22 mouse cellular contexts compared by ENCODE assay signal in the genomic region with DNA sequence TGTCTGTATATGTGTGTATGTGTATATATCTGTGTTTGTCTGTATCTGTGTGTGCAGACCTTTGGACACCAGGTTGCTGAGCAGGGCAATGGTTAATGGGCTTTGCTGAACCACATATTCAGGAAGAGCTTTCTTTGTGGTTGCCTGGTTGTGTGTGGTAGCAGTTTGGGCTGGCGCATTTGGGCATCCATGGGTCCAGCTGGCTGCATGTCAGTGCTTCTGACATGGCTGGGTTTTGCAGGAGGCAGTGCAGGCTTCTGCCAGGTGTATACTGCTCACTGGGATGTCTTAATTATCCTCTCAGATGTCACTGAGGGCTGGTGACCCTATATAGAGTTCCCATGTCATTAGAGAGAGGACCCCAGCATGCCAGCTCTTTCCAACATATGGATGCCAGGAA. TPM values are rescaled to one million over a fixed set of nuclear protein-coding genes. Genes with fewer than 3 reads are reported as not detected.
"Had no signal": no experiment of that assay in that cellular context is flagged by ENCODE, and none has a peak within 500 bp of the region (broad histone marks: within the 10 kb centered on the region; RNA-seq: fewer than 3 reads in every experiment).

No protein-coding gene starts in this region.

- H3K9ac ChIP-seq: neural tube, embryonic 13.5 days; neural tube, embryonic 15.5 days; stomach, embryonic 15.5 days had no signal

- H3K27ac ChIP-seq: neural tube, embryonic 13.5 days; neural tube, embryonic 15.5 days; stomach, embryonic 15.5 days; stomach, postnatal 0 days had no signal

- H3K4me1 ChIP-seq: stomach, embryonic 15.5 days had no signal

- H3K4me3 ChIP-seq: neural tube, embryonic 13.5 days; neural tube, embryonic 15.5 days; stomach, embryonic 15.5 days had no signal

- H3K27me3 ChIP-seq: neural tube, embryonic 13.5 days; neural tube, embryonic 15.5 days; stomach, embryonic 15.5 days had no signal

- DNase-seq: retina, postnatal 1 day; right cerebral cortex, adult 18-20 months; right cerebral cortex, postnatal 14 days; right cerebral cortex, postnatal 25 days; right cerebral cortex, postnatal 4 days; spleen, adult 18-20 months; thymus, adult 18-20 months; thymus, adult 2 months; thymus, postnatal 14 days; thymus, postnatal 25 days; thymus, postnatal 36 days; thymus, postnatal 4 days had no signal

- H3K36me3 ChIP-seq: neural tube, embryonic 13.5 days; neural tube, embryonic 15.5 days; stomach, embryonic 15.5 days had no signal

- H3K4me2 ChIP-seq: neural tube, embryonic 13.5 days; neural tube, embryonic 15.5 days; stomach, embryonic 15.5 days had no signal

- H3K9me3 ChIP-seq: neural tube, embryonic 13.5 days; neural tube, embryonic 15.5 days; stomach, embryonic 15.5 days had no signal

RNA-seq across cellular contexts. Expression of a gene that starts 28.5 kb away (rescaled TPM):
- polyA plus RNA-seq: neural tube, embryonic 13.5 days; neural tube, embryonic 14.5 days; neural tube, embryonic 15.5 days; small intestine, adult 2 months; spleen, adult 2 months; stomach, embryonic 14.5 days; stomach, embryonic 15.5 days; stomach, embryonic 16.5 days; stomach, postnatal 0 days; thymus, adult 2 months; urinary bladder, adult 2 months had no signal
